Mouse (Mus musculus): ENCODE data around the gene Cdadc1. TPM values are rescaled to one million over a fixed set of nuclear protein-coding genes. Genes with fewer than 3 reads are reported as not detected.

Gene Cdadc1
- polyA plus RNA-seq, 1 experiment from 2014 or later, result 37.5 TPM

DNA sequence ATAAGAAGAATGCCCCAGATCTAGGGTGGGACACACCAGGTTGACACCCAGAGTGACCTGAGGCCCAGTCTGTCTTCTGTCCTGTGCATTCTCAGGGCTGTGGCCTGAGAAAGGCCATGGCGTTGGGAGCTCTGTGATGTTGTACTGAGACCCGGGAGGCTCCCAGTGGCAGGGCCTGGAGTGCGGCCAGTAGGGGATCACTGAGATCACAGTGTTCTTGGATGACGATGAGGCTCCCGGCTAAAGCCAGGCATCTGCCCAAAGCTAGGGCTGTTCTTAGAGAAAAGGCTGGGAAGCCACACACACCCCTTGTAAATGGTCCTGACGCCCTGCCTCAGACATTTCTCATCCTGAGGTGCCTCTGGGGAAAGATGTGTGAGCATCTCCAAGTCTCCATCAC is 48.7 kb downstream of the Cdadc1 start:
- Histone ChIP-seq H3K27me3 (ENCODE audit: insufficient read depth, low read length) (no peaks in the 10 kb centered on the region), H3K27ac (no peak overlapping the region), H3K4me1 (replicated peaks; ENCODE audit: insufficient read depth, low read length) (peaks cover 8% of the 10 kb centered on the region), H3K9me3 (replicated peaks; ENCODE audit: low read length) (no peaks in the 10 kb centered on the region), H3K4me2 (ENCODE audit: low read length) (no peak overlapping the region), H3K4me3 (replicated peaks; ENCODE audit: low read depth, low read length) (no peak overlapping the region), H3K36me3 (ENCODE audit: insufficient read depth, low read length) (no peaks in the 10 kb centered on the region), H3K9ac (ENCODE audit: low read depth, low read length) (no peak overlapping the region)
- TF ChIP-seq CTCF (IDR thresholded peaks at IDR 0.05; ENCODE audit: low read depth), result no peak
- ATAC-seq (replicated peaks; ENCODE audit: low FRiP score, low read depth), result no peak
- DNase-seq (ENCODE audit: low spot score), result no peak
- 67% methylated on average over 6 of the region's 6 CpGs for WGBS

DNA sequence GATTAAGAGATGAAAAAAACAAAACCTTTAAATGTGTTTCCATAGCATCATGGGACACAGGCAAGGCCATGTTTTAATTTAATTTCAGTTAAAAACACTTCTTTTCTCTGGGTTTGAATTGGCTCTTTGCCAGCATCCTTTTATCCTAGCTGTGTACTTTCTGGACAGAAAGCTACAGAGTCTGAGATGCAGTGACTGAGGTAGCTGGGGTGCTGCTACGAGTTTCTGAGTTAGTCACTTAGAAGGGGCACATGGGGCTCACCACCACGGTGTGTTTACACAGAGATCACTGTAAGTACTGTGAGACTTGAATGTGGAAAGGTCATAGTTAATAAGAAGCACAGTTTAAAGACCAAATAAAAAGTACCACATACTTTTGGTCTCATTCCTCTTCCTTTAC is 49.2 kb downstream of the Cdadc1 start:
- DNase-seq (ENCODE audit: low spot score) (no peak), ATAC-seq (replicated peaks; ENCODE audit: low FRiP score, low read depth) (no peak)
- no peaks in the 10 kb centered on the region for H3K9me3 ChIP-seq (replicated peaks; ENCODE audit: low read length)
- H3K36me3 ChIP-seq (ENCODE audit: insufficient read depth, low read length), result no peaks in the 10 kb centered on the region
- H3K9ac ChIP-seq (ENCODE audit: low read depth, low read length), result no peak overlapping the region
- no peak overlapping the region for H3K4me3 ChIP-seq (replicated peaks; ENCODE audit: low read depth, low read length)
- no peaks in the 10 kb centered on the region for H3K27me3 ChIP-seq (ENCODE audit: insufficient read depth, low read length)
- H3K4me1 ChIP-seq (replicated peaks; ENCODE audit: insufficient read depth, low read length), result peaks cover 8% of the 10 kb centered on the region
- no peak overlapping the region for H3K4me2 ChIP-seq (ENCODE audit: low read length)
- H3K27ac ChIP-seq, result no peak overlapping the region
- WGBS, result 45% methylated on average over 2 of the region's 2 CpGs
- TF ChIP-seq CTCF (IDR thresholded peaks at IDR 0.05; ENCODE audit: low read depth), result no peak

DNA sequence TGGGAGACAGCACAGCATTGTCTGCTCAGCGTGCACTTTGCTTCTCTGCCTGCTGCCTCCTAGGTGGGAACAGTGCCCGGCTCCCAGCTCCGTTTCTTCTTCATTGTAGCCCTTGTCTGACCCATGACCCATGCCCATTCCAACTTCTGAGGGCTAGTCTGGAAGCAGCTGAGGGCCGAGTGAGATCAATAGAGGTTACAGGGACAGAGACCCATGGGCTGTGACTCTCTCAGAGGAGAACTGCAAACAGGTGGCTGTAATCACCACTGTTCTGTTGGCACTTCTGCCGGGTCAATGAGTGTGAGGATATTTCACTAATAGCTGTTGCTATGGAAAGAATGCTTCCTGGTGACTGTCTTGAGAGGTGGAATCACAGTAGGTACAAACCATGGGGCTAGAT is 50.2 kb downstream of the Cdadc1 start:
- 0 out of 2 replicates have a peak, but pooled peaks have one; percentile 16 for ATAC-seq (replicated peaks; ENCODE audit: low FRiP score, low read depth)

DNA sequence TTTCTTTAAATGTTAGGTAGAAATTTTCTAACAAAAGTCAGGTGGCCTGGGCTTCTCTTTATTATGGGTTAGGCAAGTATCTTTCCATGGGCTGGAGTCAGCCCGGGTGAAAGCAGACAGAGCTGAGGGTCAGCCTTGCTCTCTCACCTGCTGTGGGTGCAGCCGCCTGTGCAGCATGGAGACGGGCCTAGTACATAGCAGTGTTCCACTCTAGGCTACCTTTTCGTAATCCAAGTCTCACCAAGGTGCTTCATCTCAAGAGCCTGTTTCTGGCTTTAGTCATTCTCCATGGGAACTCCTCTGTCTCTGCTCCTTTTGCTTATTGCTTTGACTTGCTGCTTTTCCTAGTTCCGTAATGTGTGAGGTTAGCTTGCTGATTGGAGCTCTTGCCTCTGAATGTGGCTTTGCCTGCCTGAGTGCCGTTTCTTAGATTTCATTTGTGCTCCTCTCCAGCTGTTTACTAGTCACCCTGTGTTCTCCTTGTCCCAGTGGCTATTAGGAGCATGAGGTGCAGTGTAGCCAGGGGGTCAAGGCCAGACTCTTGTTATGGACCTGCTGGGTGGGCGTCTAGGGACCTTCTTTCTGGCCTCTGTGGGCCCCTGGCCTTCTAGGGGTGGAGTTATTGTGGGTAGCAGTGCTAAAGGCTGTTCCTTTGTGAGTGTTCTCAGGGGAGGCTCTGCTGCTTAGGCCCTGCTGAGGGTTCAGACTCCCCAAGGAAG is 51.4 kb downstream of the Cdadc1 start:
- 78% methylated on average over 7 of the region's 7 CpGs for WGBS
- DNase-seq (ENCODE audit: low spot score), result no peak
- H3K4me3 ChIP-seq (replicated peaks; ENCODE audit: low read depth, low read length), result no peak overlapping the region
- no peak overlapping the region for H3K4me2 ChIP-seq (ENCODE audit: low read length)
- H3K36me3 ChIP-seq (ENCODE audit: insufficient read depth, low read length), result no peaks in the 10 kb centered on the region
- TF ChIP-seq CTCF (IDR thresholded peaks at IDR 0.05; ENCODE audit: low read depth), result no peak
- no peak overlapping the region for H3K9ac ChIP-seq (ENCODE audit: low read depth, low read length)
- H3K9me3 ChIP-seq (replicated peaks; ENCODE audit: low read length), result no peaks in the 10 kb centered on the region
- no peaks in the 10 kb centered on the region for H3K27me3 ChIP-seq (ENCODE audit: insufficient read depth, low read length)
- H3K4me1 ChIP-seq (replicated peaks; ENCODE audit: insufficient read depth, low read length), result peaks cover 4% of the 10 kb centered on the region; the same call in 1 of the 2 replicates
- H3K27ac ChIP-seq, result no peak overlapping the region
- no peak for ATAC-seq (replicated peaks; ENCODE audit: low FRiP score, low read depth)

More for the DNA sequence above, 50.2 kb downstream of the Cdadc1 start:
- Histone ChIP-seq H3K4me1 (replicated peaks; ENCODE audit: insufficient read depth, low read length) (peaks cover 8% of the 10 kb centered on the region), H3K4me3 (replicated peaks; ENCODE audit: low read depth, low read length) (no peak overlapping the region), H3K9ac (ENCODE audit: low read depth, low read length) (no peak overlapping the region), H3K36me3 (ENCODE audit: insufficient read depth, low read length) (no peaks in the 10 kb centered on the region), H3K27ac (no peak overlapping the region), H3K9me3 (replicated peaks; ENCODE audit: low read length) (no peaks in the 10 kb centered on the region), H3K4me2 (ENCODE audit: low read length) (no peak overlapping the region), H3K27me3 (ENCODE audit: insufficient read depth, low read length) (no peaks in the 10 kb centered on the region)
- 43% methylated on average over 5 of the region's 5 CpGs for WGBS
- TF ChIP-seq CTCF (IDR thresholded peaks at IDR 0.05; ENCODE audit: low read depth), result no peak
- no peak for DNase-seq (ENCODE audit: low spot score)

DNA sequence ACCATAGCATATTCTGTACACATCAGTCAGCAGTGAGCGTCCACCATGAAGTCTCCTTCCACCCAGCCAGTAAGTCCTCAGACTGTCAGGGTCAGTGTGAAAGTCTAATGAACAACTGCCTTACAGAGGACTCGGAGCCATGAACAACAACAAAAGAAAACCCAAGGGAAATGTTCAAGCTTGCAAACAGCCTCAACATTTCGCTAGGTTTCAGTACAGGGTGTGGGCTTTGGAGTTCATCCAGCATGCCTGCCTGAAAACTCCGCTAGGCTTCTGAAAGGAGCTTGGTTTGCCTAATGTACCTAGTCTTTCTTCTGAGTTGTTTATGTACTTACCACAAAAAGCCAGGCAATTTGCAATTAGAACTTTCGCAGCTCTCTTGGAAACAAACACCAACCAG is 53.8 kb downstream of the Cdadc1 start:
- no peak overlapping the region for H3K4me3 ChIP-seq (replicated peaks; ENCODE audit: low read depth, low read length)
- no peak for TF ChIP-seq CTCF (IDR thresholded peaks at IDR 0.05; ENCODE audit: low read depth)
- peak; percentile 55 for DNase-seq (ENCODE audit: low spot score)
- H3K9ac ChIP-seq (ENCODE audit: low read depth, low read length), result no peak overlapping the region
- ATAC-seq (replicated peaks; ENCODE audit: low FRiP score, low read depth), result no peak
- no peak overlapping the region for H3K27ac ChIP-seq
- no peaks in the 10 kb centered on the region for H3K27me3 ChIP-seq (ENCODE audit: insufficient read depth, low read length)
- H3K9me3 ChIP-seq (replicated peaks; ENCODE audit: low read length), result no peaks in the 10 kb centered on the region
- H3K4me1 ChIP-seq (replicated peaks; ENCODE audit: insufficient read depth, low read length), result peaks cover 4% of the 10 kb centered on the region; the same call in 1 of the 2 replicates
- 60% methylated on average over 5 of the region's 5 CpGs for WGBS
- H3K4me2 ChIP-seq (ENCODE audit: low read length), result no peak overlapping the region
- H3K36me3 ChIP-seq (ENCODE audit: insufficient read depth, low read length), result 0 out of 2 replicates have a peak, but pooled peaks cover 6% of the 10 kb centered on the region

DNA sequence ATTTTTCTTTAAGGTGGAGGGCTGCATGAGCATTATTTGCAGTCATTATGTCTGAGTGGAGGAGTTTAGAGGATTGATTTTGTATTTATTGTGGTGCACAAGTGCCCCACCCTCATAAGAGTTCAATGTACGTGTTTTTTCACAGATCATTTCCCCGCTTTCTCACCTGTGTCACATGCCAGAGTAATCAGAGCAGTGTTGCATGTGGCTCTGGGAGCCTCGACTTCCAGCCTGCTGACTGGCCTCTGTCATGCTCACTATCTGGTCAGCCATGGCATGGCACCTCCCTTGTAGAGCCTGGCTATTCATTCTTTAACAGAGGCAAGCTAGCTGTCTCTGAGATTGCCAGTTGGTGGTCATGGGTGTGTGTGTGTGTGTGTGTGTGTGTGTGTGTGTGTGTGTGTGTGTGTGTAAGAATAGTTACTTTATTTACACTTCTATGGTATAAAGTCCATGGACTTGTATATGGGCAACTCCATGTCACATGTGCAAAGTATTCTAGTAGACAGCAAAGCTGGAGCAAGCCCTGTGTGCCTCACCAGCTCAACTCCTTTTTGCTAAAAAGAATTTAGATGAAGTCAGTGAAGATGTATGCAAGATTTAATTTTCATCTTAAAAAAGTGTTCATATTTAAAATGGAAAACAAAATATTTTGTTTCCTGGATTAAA is 54.5 kb downstream of the Cdadc1 start:
- H3K4me2 ChIP-seq (ENCODE audit: low read length), result no peak overlapping the region
- peaks cover 4% of the 10 kb centered on the region; the same call in 1 of the 2 replicates for H3K4me1 ChIP-seq (replicated peaks; ENCODE audit: insufficient read depth, low read length)
- no peaks in the 10 kb centered on the region for H3K9me3 ChIP-seq (replicated peaks; ENCODE audit: low read length)
- DNase-seq (ENCODE audit: low spot score), result no peak
- H3K4me3 ChIP-seq (replicated peaks; ENCODE audit: low read depth, low read length), result no peak overlapping the region
- H3K27me3 ChIP-seq (ENCODE audit: insufficient read depth, low read length), result no peaks in the 10 kb centered on the region
- no peak overlapping the region for H3K9ac ChIP-seq (ENCODE audit: low read depth, low read length)
- 50% methylated on average over 3 of the region's 3 CpGs for WGBS
- no peak overlapping the region for H3K27ac ChIP-seq
- 0 out of 2 replicates have a peak, but pooled peaks cover 8% of the 10 kb centered on the region for H3K36me3 ChIP-seq (ENCODE audit: insufficient read depth, low read length)
- no peak for TF ChIP-seq CTCF (IDR thresholded peaks at IDR 0.05; ENCODE audit: low read depth)
- ATAC-seq (replicated peaks; ENCODE audit: low FRiP score, low read depth), result no peak
